Mouse (Mus musculus) spleen, adult 2 months (tissue): ENCODE measurements around the gene Khdc1b. TPM values are rescaled to one million over a fixed set of nuclear protein-coding genes. Genes with fewer than 3 reads are reported as not detected.

Source experiments
- DNase-seq, 2 experiments: peaks; one replicate each; pipeline versions ENCODE4 v3.0.0 to v3.0.0-alpha.2; 2012 to 2021; ENCODE audit warnings: low spot score in 2 of 2, low read depth in 1 of 2
- H3K27ac ChIP-seq: fragments of 200-500 bp; 2 replicates; pipeline ENCODE4 v1.5.1; 2012; ENCODE audit warnings: low read length, inconsistent platforms; ENCODE audit not compliant: insufficient read depth
- H3K27me3 ChIP-seq: fragments of 200-500 bp; 2 replicates; pipeline ENCODE4 v1.6.1; 2012; ENCODE audit warnings: mild to moderate bottlenecking, moderate library complexity, low read length, inconsistent platforms; ENCODE audit not compliant: control insufficient read depth, insufficient read depth
- H3K36me3 ChIP-seq: fragments of 200-500 bp; 2 replicates; pipeline ENCODE4 v1.6.1; 2012; ENCODE audit warnings: mild to moderate bottlenecking, low read length, inconsistent platforms; ENCODE audit not compliant: control insufficient read depth, insufficient read depth
- H3K4me1 ChIP-seq: fragments of 200-500 bp; 2 replicates; pipeline ENCODE4 v1.6.1; 2011; ENCODE audit warnings: inconsistent platforms; ENCODE audit not compliant: control insufficient read depth, insufficient read depth, insufficient read length
- H3K4me3 ChIP-seq: fragments of 200-500 bp; 2 replicates; pipeline ENCODE4 v1.5.1; 2011; ENCODE audit warnings: mild to moderate bottlenecking, inconsistent platforms; ENCODE audit not compliant: insufficient read depth, insufficient read length; ENCODE audit errors: extremely low read depth
- CTCF ChIP-seq: fragments of 200-500 bp; IDR thresholded peaks from 2 replicates; pipeline ENCODE4 v1.5.1; 2011; ENCODE audit warnings: mild to moderate bottlenecking, inconsistent platforms; ENCODE audit not compliant: insufficient read depth, insufficient read length, insufficient replicate concordance; ENCODE audit errors: extremely low read depth
- POLR2A ChIP-seq: fragments of 200-500 bp; IDR thresholded peaks from 2 replicates; pipeline ENCODE4 v1.6.1; 2011; ENCODE audit warnings: low read depth, low read length, inconsistent platforms
- WGBS: fragments of 180-500 bp; shearing (Covaris S2); methylation state at CpG from one replicate; pipeline ENCODE4 v1.1.7; 2018; 5-methylcytosine and 5-hydroxymethylcytosine counted together
- polyA plus RNA-seq: library from polyadenylated mRNA; depleted of rRNA; stranded (reverse); fragments of >200 nt; gene quantifications from 2 replicates; pipeline ENCODE4 v1.2.3, GENCODE M21; 2012; rRNA removed

The Khdc1b gene
- polyA plus RNA-seq, 1 experiment = 0.04 TPM

GRCm38 (mm10) chr1:21431666-21432065 lies 48.3 kb downstream of the Khdc1b start:
- no peak overlapping the region for H3K27ac ChIP-seq
- WGBS = 90% methylated on average over 3 of the region's 3 CpGs
- no peaks in the 10 kb centered on the region for H3K36me3 ChIP-seq
- H3K4me1 ChIP-seq = no peaks in the 10 kb centered on the region
- H3K4me3 ChIP-seq = no peak overlapping the region
- no peaks in the 10 kb centered on the region for H3K27me3 ChIP-seq
- no peak for DNase-seq
- TF ChIP-seq POLR2A (no peak), CTCF (no peak)

DNA sequence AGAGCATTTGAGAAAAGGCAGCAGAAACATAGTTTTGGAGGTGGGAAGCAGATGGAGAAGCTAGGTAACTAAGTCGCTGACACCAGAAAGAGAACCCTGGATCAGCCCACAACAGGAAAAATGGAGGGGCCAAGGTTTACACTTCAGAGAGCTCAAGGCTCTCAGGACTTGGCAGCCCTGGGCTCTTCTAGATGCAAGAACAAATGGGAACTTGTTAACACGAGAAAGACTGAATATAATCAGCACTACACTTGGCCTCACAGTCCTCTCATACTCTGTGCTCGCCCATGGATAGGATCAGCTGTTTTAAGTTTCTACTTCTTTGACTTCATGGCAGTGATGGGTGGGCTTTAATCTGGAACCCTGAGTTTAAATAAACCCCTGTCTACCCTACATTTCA lies 51.5 kb downstream of the Khdc1b start:
- DNase-seq = no peak
- Histone ChIP-seq H3K36me3 (no peaks in the 10 kb centered on the region), H3K4me1 (no peaks in the 10 kb centered on the region), H3K4me3 (no peak overlapping the region), H3K27me3 (no peaks in the 10 kb centered on the region), H3K27ac (no peak overlapping the region)
- WGBS = 71% methylated on average over 3 of the region's 3 CpGs
- TF ChIP-seq CTCF (no peak), POLR2A (no peak)

Other genes with a start within 250 kb of the Khdc1b start
- gene Tmem14a, start 165.0 kb upstream of the Khdc1b start, polyA plus RNA-seq = 1.2 and 1.3 TPM in 2 replicates
- gene Gsta3, start 143.0 kb upstream of the Khdc1b start, polyA plus RNA-seq = 1.4 and 1.8 TPM in 2 replicates
- gene Khdc1a, start 33.9 kb upstream of the Khdc1b start, polyA plus RNA-seq = 0.07 TPM in 1 of 2 replicates, not detected in the other
- gene Khdc1c, start 15.2 kb upstream of the Khdc1b start, polyA plus RNA-seq = not detected in 2 replicates